Mouse (Mus musculus) cerebellum, adult 9-10 months (tissue): Measurements from ENCODE around the gene Apbb2.

Experiments used
- DNase-seq: peaks from one replicate; pipeline ENCODE4 v3.0.0; 2022

Apbb2 gene

GRCm38 (mm10) chr5:66600415-66600814 is 18.2 kb downstream of the Apbb2 start:
- DNase-seq = no peak

GRCm38 (mm10) chr5:66599888-66600287 is 18.7 kb downstream of the Apbb2 start:
- DNase-seq = no peak

GRCm38 (mm10) chr5:66596296-66596695 is 22.3 kb downstream of the Apbb2 start:
- DNase-seq = no peak

GRCm38 (mm10) chr5:66594881-66595280 is 23.7 kb downstream of the Apbb2 start:
- DNase-seq = no peak

- DNase-seq = no peak
These were observed 32.3 kb downstream of the Apbb2 start for GRCm38 (mm10) chr5:66586236-66586745.

GRCm38 (mm10) chr5:66583019-66583406 is 35.6 kb downstream of the Apbb2 start:
- no peak for DNase-seq

GRCm38 (mm10) chr5:66582281-66583018 is 36.1 kb downstream of the Apbb2 start:
- DNase-seq = no peak

- no peak for DNase-seq
These were observed 39.5 kb downstream of the Apbb2 start for GRCm38 (mm10) chr5:66579066-66579465.

GRCm38 (mm10) chr5:66576299-66576698 is 42.3 kb downstream of the Apbb2 start:
- no peak for DNase-seq

GRCm38 (mm10) chr5:66575148-66575547 is 43.4 kb downstream of the Apbb2 start:
- DNase-seq = no peak

- DNase-seq = no peak
These were observed 45.3 kb downstream of the Apbb2 start for GRCm38 (mm10) chr5:66573266-66573665.

GRCm38 (mm10) chr5:66572086-66572855 is 46.3 kb downstream of the Apbb2 start:
- DNase-seq = no peak

- DNase-seq = no peak
These were observed 47.9 kb downstream of the Apbb2 start for GRCm38 (mm10) chr5:66570709-66571108.

GRCm38 (mm10) chr5:66569141-66569801 is 49.3 kb downstream of the Apbb2 start:
- DNase-seq = no peak

GRCm38 (mm10) chr5:66568002-66568401 is 50.6 kb downstream of the Apbb2 start:
- no peak for DNase-seq

GRCm38 (mm10) chr5:66567424-66567823 is 51.2 kb downstream of the Apbb2 start:
- no peak for DNase-seq

- peak; percentile 72 for DNase-seq
These were observed 58.9 kb downstream of the Apbb2 start for GRCm38 (mm10) chr5:66559591-66560175.

GRCm38 (mm10) chr5:66558094-66558493 is 60.5 kb downstream of the Apbb2 start:
- DNase-seq = no peak

GRCm38 (mm10) chr5:66553933-66554332 is 64.7 kb downstream of the Apbb2 start:
- DNase-seq = no peak

GRCm38 (mm10) chr5:66552246-66552645 is 66.3 kb downstream of the Apbb2 start:
- no peak for DNase-seq

GRCm38 (mm10) chr5:66550292-66550691 is 68.3 kb downstream of the Apbb2 start:
- DNase-seq = no peak

GRCm38 (mm10) chr5:66549691-66550090 is 68.9 kb downstream of the Apbb2 start:
- no peak for DNase-seq

GRCm38 (mm10) chr5:66546969-66547511 is 71.5 kb downstream of the Apbb2 start:
- no peak for DNase-seq
